Mouse (Mus musculus): ENCODE data around the gene Iqschfp. TPM values are rescaled to one million over a fixed set of nuclear protein-coding genes. Genes with fewer than 3 reads are reported as not detected.

The Iqschfp gene
- total RNA-seq (2023), result not detected

DNA sequence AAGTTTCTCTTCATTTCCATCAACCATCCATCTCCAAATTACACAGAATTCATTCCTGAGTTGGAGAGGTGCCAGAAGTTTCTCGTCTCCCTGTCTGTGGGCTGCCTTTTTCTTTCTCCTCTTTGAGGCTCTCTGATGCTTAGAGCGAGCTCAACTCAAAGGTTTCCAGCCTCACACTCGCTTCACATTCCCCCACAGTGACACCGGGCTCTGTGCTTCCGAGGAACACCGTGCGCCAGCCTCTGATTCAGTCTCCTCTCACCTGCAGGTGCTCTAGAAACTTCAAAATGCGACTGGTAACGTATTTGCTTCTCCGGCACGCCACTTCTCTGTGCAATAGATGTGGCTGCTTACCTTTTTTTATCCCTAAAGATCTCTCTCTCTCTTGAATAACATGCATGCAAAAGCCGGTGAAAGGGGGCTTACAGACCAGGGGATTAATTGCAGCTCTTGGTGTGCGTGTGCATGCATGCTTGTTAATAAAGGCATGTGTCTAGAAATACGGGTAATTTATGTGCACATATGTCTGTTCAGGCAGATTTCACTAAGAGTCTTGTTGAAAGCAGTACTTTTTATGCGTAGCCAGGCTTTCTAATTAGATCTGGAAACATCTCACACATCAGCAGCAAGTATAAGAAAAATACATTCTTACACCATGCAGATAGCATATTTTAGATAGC, at the start of gene Iqschfp, which contains the start of gene Iqcj:
Gene Iqschfp (plus strand): TSS at position 207 of the 680 bp plus-strand sequence.
Gene Iqcj (plus strand): TSS at position 195 of the 680 bp plus-strand sequence.

GRCm38 (mm10) chr3:68064731-68065130, 172.7 kb downstream of the Iqschfp start, which contains the start of gene Schip1:
Gene Schip1 (plus strand): TSS chr3:68064802.

Other genes starting within 250 kb of the Iqschfp start
- not detected for gene Iqcj, start within 50 bp of the Iqschfp start, total RNA-seq (2023)
- gene Schip1, start 172.6 kb downstream of the Iqschfp start, total RNA-seq (2023), result not detected

All from CD4-positive naive resting alpha-beta T cell, adult 57 days (primary cell).